27 mouse cellular contexts compared by ENCODE assay signal in genomic region chr7:143049331-143049730, GRCm38 (mm10). TPM values are rescaled to one million over a fixed set of nuclear protein-coding genes. Genes with fewer than 3 reads are reported as not detected.
DNase-seq lines count a peak whose midpoint lies in the region; ATAC-seq and TF ChIP-seq lines count a peak whose summit lies in the region.
"Had no signal": no experiment of that assay in that cellular context is flagged by ENCODE, and none has a peak within 500 bp of the region (broad histone marks: within the 10 kb centered on the region; RNA-seq: fewer than 3 reads in every experiment).

No protein-coding gene starts in this region.

- H3K4me2 ChIP-seq in heart, embryonic 12.5 days: no peak overlapping the region
- no peak overlapping the region for H3K4me2 ChIP-seq in forebrain, embryonic 14.5 days (ENCODE audit: low read length)
- H3K4me2 ChIP-seq: embryonic facial prominence, embryonic 13.5 days; forebrain, embryonic 12.5 days; hindbrain, embryonic 13.5 days; limb, embryonic 12.5 days; liver, embryonic 13.5 days; midbrain, embryonic 11.5 days; stomach, embryonic 15.5 days had no signal

- peak; percentile 7 for DNase-seq in cerebellum, adult 9-11 months
- no peak for DNase-seq in cerebellum, adult 8-10 months
- DNase-seq in heart, postnatal 10 days: no peak
- no peak for DNase-seq in left cerebral cortex, adult 2 months (ENCODE audit: extremely low spot score in 1 of 2, low spot score in 2 of 2)
- DNase-seq in left cerebral cortex, adult 11 months (ENCODE audit: low spot score): no peak
- no peak for DNase-seq in forebrain, embryonic 14.5 days (ENCODE audit: low spot score)
- DNase-seq: B cell, adult 2 months; cerebellum, postnatal 36 days; embryo, embryonic 11 days; liver, embryonic 13.5 days; lung, adult 2 months; thymus, postnatal 25 days had no signal

- no peaks in the 10 kb centered on the region for H3K27me3 ChIP-seq in heart, embryonic 12.5 days (replicated peaks)
- no peaks in the 10 kb centered on the region for H3K27me3 ChIP-seq in forebrain, embryonic 14.5 days (replicated peaks; ENCODE audit: control insufficient read depth, insufficient read depth, low read length)
- H3K27me3 ChIP-seq: CH12.LX; embryonic facial prominence, embryonic 13.5 days; forebrain, embryonic 12.5 days; hindbrain, embryonic 13.5 days; limb, embryonic 12.5 days; liver, embryonic 13.5 days; Patski; stomach, embryonic 15.5 days had no signal

- H3K9ac ChIP-seq in heart, embryonic 12.5 days: no peak overlapping the region
- no peak overlapping the region for H3K9ac ChIP-seq in forebrain, embryonic 14.5 days (ENCODE audit: low read length)
- H3K9ac ChIP-seq: embryonic facial prominence, embryonic 13.5 days; forebrain, embryonic 12.5 days; hindbrain, embryonic 13.5 days; limb, embryonic 12.5 days; liver, embryonic 13.5 days; stomach, embryonic 15.5 days had no signal

- no peak for ATAC-seq in heart, embryonic 12.5 days (ENCODE audit: insufficient number of reproducible peaks, low FRiP score)
- no peak for ATAC-seq in forebrain, embryonic 14.5 days
- ATAC-seq: inflammation-experienced regulatory T-cells, adult 6 months; Patski had no signal

- H3K36me3 ChIP-seq in heart, embryonic 12.5 days: no peaks in the 10 kb centered on the region
- no peaks in the 10 kb centered on the region for H3K36me3 ChIP-seq in forebrain, embryonic 14.5 days (ENCODE audit: control insufficient read depth, insufficient read depth, low read length)
- H3K36me3 ChIP-seq: embryonic facial prominence, embryonic 13.5 days; forebrain, embryonic 12.5 days; hindbrain, embryonic 13.5 days; limb, embryonic 12.5 days; stomach, embryonic 15.5 days had no signal

- H3K4me1 ChIP-seq in heart, embryonic 12.5 days (replicated peaks): peaks cover 30% of the 10 kb centered on the region
- peaks cover 12% of the 10 kb centered on the region for H3K4me1 ChIP-seq in forebrain, embryonic 14.5 days (ENCODE audit: control insufficient read depth, insufficient read depth, low read length)

- H3K9me3 ChIP-seq in heart, embryonic 12.5 days (replicated peaks): no peaks in the 10 kb centered on the region
- H3K9me3 ChIP-seq in forebrain, embryonic 14.5 days (replicated peaks; ENCODE audit: control insufficient read depth, low read length): no peaks in the 10 kb centered on the region
- H3K9me3 ChIP-seq: embryonic facial prominence, embryonic 13.5 days; forebrain, embryonic 12.5 days; hindbrain, embryonic 13.5 days; limb, embryonic 12.5 days; stomach, embryonic 15.5 days had no signal

- H3K4me3 ChIP-seq in heart, embryonic 12.5 days: no peak overlapping the region
- H3K4me3 ChIP-seq in left cerebral cortex, adult 2 months: no peak overlapping the region
- H3K4me3 ChIP-seq in forebrain, embryonic 14.5 days (ENCODE audit: low read depth, low read length): no peak overlapping the region
- H3K4me3 ChIP-seq: embryonic facial prominence, embryonic 13.5 days; erythroblast, embryonic 14.5 days; forebrain, embryonic 12.5 days; hindbrain, embryonic 13.5 days; limb, embryonic 12.5 days; liver, embryonic 13.5 days; stomach, embryonic 15.5 days had no signal

- peak overlapping the region; percentile 52; the same call in 1 of the 2 replicates for H3K27ac ChIP-seq in heart, embryonic 12.5 days (ENCODE audit: poor library complexity, severe bottlenecking)
- peak overlapping the region; percentile 3; the same call in 1 of the 2 replicates for H3K27ac ChIP-seq in left cerebral cortex, adult 2 months
- no peak overlapping the region for H3K27ac ChIP-seq in forebrain, embryonic 14.5 days (ENCODE audit: low read depth, low read length)
- H3K27ac ChIP-seq: embryonic facial prominence, embryonic 13.5 days; forebrain, embryonic 12.5 days; hindbrain, embryonic 13.5 days; limb, embryonic 12.5 days; liver, embryonic 13.5 days; stomach, embryonic 15.5 days had no signal

- WGBS in heart, embryonic 12.5 days: 69% methylated on average over 3 of the region's 3 CpGs
- WGBS in forebrain, embryonic 14.5 days: 83% methylated on average over 3 of the region's 3 CpGs

- intact Hi-C loops in heart, postnatal 10 days (cut with DNase I): no loop called here
- intact Hi-C loops in left cerebral cortex, adult 2 months (cut with DNase I): no loop called here

- TF ChIP-seq CTCF in left cerebral cortex, adult 2 months (IDR thresholded peaks at IDR 0.05): no peak

RNA-seq across cellular contexts. Expression of gene Cd81, which starts 3.2 kb away (rescaled TPM):
- polyA plus RNA-seq in heart, embryonic 12.5 days (2016; fragmentation: Nextera tagmentation; extraction: Ambion mirVana): 701 and 712 TPM in 2 replicates
- total RNA-seq in heart, postnatal 10 days (2021): 100 to 1,000 TPM; 630 to 639 TPM
- total RNA-seq in left cerebral cortex, adult 2 months (2021): 100 to 1,000 TPM; 380 to 388 TPM
- polyA plus RNA-seq in forebrain, embryonic 14.5 days (2014; fragmentation: Nextera tagmentation; extraction: Ambion mirVana): 343 and 345 TPM in 2 replicates

RNA-seq across cellular contexts. Expression of gene Tssc4, which starts 19.7 kb away (rescaled TPM):
- polyA plus RNA-seq in heart, embryonic 12.5 days (2016; fragmentation: Nextera tagmentation; extraction: Ambion mirVana): 57.1 and 61.7 TPM in 2 replicates
- total RNA-seq in heart, postnatal 10 days (2021): 10 to 100 TPM; 24.9 to 26.3 TPM
- 10 to 100 TPM; 38.0 to 41.5 TPM for total RNA-seq in left cerebral cortex, adult 2 months (2021)
- 97.5 and 106 TPM in 2 replicates for polyA plus RNA-seq in forebrain, embryonic 14.5 days (2014; fragmentation: Nextera tagmentation; extraction: Ambion mirVana)

RNA-seq across cellular contexts. Expression of gene Tspan32, which starts 44.5 kb away (rescaled TPM):
- 7.0 and 7.7 TPM in 2 replicates for polyA plus RNA-seq in heart, embryonic 12.5 days (2016; fragmentation: Nextera tagmentation; extraction: Ambion mirVana)
- 1 to 10 TPM in 1 of 2 experiments, under 1 TPM in 1; 0.81 to 1.2 TPM for total RNA-seq in heart, postnatal 10 days (2021)
- under 1 TPM in 1 of 2 experiments, not detected in 1; 0.07 TPM for total RNA-seq in left cerebral cortex, adult 2 months (2021)
- polyA plus RNA-seq in forebrain, embryonic 14.5 days (2014; fragmentation: Nextera tagmentation; extraction: Ambion mirVana): 0.61 and 1.2 TPM in 2 replicates
- total RNA-seq: layer of hippocampus, postnatal 25 days had no signal

RNA-seq across cellular contexts. Expression of gene Trpm5, which starts 45.1 kb away (rescaled TPM):
- 3.8 and 4.3 TPM in 2 replicates for polyA plus RNA-seq in heart, embryonic 12.5 days (2016; fragmentation: Nextera tagmentation; extraction: Ambion mirVana)
- total RNA-seq in heart, postnatal 10 days (2021): under 1 TPM; 0.43 to 0.62 TPM
- total RNA-seq in left cerebral cortex, adult 2 months (2021): not detected
- polyA plus RNA-seq in forebrain, embryonic 14.5 days (2014; fragmentation: Nextera tagmentation; extraction: Ambion mirVana): 1.4 and 2.0 TPM in 2 replicates
- total RNA-seq: gastrocnemius, adult 18-20 months; layer of hippocampus, postnatal 25 days; megakaryocyte progenitor cell, adult 5-6 weeks had no signal
- polyA plus RNA-seq: erythroblast, embryonic 14.5 days; G1E had no signal

RNA-seq across cellular contexts. Expression of gene Kcnq1, which starts 56.8 kb away (rescaled TPM):
- polyA plus RNA-seq in heart, embryonic 12.5 days (2016; fragmentation: Nextera tagmentation; extraction: Ambion mirVana): 12.9 and 15.8 TPM in 2 replicates
- 10 to 100 TPM; 40.9 to 42.0 TPM for total RNA-seq in heart, postnatal 10 days (2021)
- total RNA-seq in left cerebral cortex, adult 2 months (2021): 1 to 10 TPM in 1 of 2 experiments, under 1 TPM in 1; 0.61 to 1.2 TPM
- 0.90 and 2.1 TPM in 2 replicates for polyA plus RNA-seq in forebrain, embryonic 14.5 days (2014; fragmentation: Nextera tagmentation; extraction: Ambion mirVana)
- total RNA-seq: CH12.LX; G1E; megakaryocyte progenitor cell, adult 5-6 weeks had no signal
- polyA plus RNA-seq: G1E had no signal
